Mouse (Mus musculus): ENCODE results near the gene Gm9964.
"Not testable (repeated sequence)": the region's sequence is repeated elsewhere in the genome, so short reads cannot be mapped to it uniquely, and the experiment has no call there.

Gene Gm9964

DNA sequence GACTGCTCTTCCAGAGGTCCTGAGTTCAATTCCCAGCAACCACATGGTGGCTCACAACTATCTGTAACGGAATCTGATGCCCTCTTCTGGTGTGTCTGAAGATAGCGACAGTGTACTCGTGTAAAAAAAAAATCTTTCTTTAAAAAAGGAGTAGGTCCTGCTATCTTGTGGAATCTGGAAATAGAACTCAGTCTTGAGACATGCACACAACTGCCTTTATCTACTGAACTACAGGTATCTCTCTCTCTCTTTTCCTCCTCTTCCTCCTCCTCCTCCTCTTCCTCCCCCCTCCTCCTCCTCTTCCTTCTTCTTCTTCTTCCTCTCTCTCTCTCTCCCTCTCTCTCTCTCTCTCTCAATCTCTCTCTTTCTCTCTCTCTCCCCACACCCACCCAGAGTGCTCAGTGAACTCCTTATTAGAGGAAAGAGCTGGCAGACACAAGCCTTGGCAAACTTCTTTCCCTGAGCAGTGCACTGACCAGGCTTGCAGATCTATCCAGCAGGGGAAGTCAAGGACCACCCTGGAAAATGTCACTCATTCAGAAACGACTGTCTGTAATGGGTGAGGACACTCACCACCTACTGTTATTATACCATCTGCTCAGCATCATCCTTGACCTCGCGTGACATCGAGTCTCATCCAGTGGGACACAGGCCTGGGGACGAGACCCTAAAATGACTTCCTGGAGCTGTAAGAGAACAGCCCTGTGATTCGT, 3.2 kb upstream of the Gm9964 start:
- no peak for DNase-seq (ENCODE audit: low spot score in 2 of 2)

DNA sequence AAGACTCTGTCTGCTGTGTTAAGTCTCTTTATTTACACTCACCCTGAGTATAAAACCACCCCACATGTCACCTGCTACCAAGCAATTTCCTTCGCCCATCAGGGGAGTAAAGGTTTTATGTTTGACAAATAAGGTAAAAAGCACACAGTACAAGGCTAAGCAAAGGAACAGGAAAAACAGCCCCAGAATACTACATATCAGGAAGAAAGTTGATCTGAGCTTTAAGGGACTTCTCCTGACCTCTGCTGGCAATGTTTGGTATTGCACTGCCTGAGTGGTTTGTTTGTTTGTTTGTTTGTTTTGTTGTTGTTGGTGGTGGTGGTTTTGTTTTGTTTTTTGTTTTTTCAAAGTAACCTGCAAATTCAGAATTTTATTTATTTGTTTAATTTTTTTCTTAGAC, 539 bp downstream of the Gm9964 start:
- peak in 1 of 2 experiments; percentile 57 for DNase-seq (ENCODE audit: low spot score in 2 of 2)

DNA sequence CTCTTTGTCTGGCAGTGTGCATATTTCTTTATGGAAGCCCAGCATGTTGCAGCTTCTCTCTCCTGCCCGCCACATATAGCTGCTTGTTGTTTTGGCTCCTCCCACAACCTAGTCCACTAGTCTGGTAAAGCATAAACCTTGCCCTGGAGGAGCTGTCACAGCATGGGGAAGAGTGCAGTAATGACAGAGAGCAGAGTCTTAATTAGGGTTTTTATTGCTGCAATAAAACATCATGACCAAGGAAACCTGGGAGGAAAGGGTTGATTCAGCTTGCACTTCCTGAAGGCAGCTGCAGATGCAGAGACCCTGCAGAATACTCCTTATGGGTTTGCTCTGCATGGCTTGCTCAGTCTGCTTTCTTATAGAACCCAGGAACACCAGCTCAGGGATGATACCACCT, 2.7 kb downstream of the Gm9964 start:
- no peak for DNase-seq (ENCODE audit: low spot score in 2 of 2)

- no peak for DNase-seq (ENCODE audit: low spot score in 2 of 2)
Measured at GRCm38 (mm10) chr11:79293025-79293424, 3.7 kb downstream of the Gm9964 start.

GRCm38 (mm10) chr11:79292130-79292529, 4.6 kb downstream of the Gm9964 start:
- no peak for DNase-seq (ENCODE audit: low spot score in 2 of 2)

- no peak for DNase-seq (ENCODE audit: low spot score in 2 of 2)
Measured at GRCm38 (mm10) chr11:79291651-79292050, 5.1 kb downstream of the Gm9964 start.

DNA sequence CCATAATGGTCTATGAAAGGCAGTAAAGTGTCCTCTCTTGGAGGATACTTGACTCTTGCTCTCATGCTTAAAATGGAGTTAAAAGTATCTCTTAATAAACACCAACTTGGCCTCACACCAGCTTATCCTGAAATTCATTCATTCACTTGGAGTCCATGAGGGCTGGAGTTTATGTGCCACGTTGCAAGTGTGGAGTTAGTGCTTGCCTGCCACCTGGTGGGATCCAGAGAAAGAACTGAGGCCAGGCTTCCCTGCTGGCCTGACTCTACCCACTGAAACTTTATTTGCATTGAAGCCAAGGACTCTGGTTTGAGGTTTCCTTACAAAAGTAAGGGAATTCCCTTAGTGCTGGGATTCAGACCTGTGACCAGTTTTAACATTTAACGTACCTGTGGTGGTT, 6.2 kb downstream of the Gm9964 start:
- DNase-seq (ENCODE audit: low spot score in 2 of 2), result peak; percentile 37 to 58

DNA sequence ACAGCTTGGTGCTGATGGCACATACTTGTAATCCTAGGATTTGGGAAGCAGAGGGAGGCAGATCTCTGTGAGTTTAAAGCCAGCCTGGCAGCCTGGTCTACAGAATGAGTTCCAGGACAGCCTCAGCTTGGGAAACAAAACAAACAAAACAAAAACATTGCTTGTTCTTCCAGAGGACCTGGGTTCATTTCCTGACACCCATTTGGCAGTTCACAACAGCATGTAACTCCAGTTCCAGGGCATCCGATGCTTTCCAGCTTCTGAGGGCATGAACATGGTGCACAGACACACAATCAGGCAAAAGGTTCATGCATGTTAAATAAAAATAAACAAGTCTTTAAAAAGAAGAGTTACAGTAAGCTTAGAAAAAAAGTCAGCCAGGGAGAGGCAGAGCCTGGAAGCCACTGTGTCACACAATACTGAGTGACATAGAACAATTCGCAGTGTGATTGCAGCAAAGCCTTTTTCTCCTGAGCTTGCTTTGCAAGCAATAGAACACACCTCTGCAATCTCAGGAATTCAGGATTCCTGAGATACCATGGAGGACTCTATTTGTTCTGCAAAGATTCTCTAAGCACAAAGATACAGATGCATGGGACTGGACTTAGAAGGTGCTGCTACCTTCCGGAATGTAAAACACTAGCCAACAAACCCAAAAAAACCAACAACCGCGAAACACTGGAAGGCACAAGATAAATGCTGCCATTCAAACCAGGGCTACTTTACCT, 7.6 kb downstream of the Gm9964 start:
- DNase-seq (ENCODE audit: low spot score in 2 of 2), result no peak

DNA sequence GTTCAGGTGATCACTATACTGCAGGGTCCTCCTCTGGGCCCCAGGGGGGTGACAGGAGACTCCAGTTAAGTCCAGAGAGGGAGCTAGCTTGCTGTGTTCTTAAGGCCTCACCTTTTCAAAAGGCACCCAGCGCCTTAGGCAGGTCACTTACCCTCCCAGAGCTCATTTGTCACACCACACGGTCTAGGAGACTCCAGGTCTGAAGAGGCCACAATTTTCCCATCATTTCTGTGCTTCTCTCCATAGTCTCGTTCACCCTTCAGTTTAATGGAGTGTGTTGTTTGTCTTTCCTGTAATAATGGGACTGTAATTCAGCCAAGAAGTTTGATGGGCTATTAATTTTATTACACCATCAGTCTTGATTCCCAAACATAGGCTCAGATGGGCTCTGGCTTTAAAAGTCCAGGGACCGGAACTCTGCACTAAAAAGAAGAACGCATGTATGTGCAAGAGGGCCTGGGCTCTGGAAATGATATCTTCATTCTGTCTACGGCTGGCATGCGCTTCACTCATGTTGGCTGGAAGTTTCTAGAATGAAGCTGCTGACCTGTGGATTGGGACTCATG, 8.3 kb downstream of the Gm9964 start:
- DNase-seq (ENCODE audit: low spot score in 2 of 2), result no peak

DNA sequence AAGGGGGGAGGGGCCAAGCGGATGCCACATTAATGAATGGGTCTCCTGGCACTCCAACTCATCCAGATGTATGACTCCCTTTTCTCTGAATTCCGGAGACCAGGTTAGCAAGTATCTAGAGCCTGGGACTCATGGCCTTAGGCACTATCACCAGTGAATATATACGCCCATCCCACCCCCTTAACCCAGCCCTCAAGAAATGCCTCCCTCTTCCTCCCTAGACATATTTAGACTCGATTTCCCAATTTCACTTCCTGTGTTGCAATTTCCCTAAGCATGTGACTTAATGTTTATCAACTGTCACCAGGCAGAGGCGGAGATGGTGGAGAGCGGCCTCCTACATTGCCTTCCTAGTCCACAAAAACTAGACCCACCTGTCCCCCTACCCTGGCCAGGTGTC, 9.3 kb downstream of the Gm9964 start:
- no peak for DNase-seq (ENCODE audit: low spot score in 2 of 2)

DNA sequence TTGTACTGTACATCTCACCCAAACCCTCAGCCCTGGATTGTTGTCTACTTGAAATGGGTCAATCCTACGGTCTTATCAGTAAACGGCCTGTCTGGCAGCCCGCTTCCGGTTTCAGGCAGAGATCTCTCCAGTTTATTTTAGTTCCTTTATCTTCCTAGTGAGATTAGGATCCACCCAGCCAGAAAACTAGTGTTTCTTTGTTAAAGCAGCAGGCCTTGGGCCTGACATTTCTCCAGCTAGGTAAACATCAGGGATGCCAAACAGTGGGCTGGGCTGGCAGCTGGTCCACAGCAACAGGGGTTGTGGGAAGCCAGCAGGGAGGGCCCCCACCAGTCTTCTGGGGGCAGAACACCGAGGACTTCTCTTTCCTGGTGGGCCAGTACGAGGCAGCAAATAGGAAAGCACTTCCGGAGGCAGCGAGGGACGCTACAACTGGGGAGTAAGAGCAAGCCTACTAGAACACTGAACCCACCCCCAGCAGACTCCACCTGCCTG, 10.4 kb downstream of the Gm9964 start:
- peak in 1 of 2 experiments; percentile 28 for DNase-seq (ENCODE audit: low spot score in 2 of 2)

DNA sequence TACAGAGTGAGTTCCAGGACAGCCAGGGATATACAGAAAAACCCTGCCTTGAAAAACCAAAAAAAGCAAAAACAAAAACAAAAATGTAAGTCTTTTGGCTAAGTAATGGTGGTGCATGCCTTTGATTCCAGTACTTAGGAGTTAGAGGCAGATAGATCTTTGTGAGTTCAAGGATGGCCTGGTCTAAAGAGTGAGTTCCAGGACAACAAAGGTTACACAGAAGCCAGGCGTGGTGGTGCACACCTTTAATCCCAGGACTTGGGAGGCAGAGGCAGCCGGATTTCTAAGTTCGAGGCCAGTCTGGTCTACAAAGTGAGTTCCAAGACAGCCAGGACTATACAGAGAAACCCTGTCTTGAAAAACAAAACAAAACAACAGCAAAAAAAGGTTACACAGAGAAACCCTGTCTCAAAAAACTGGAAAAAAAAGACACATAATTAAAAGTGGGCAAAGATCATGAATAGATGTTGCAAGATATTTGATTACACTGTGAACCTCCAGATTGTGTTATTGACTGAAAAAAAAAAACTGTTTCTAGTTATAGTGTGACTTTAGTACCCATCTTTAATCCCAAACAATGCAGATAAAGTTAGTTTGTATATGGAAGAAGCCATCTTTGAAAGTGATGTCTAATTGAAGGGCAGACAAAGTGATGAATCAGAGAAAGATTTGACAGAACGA, 13.2 kb downstream of the Gm9964 start:
- no peak for DNase-seq (ENCODE audit: low spot score in 2 of 2)

DNA sequence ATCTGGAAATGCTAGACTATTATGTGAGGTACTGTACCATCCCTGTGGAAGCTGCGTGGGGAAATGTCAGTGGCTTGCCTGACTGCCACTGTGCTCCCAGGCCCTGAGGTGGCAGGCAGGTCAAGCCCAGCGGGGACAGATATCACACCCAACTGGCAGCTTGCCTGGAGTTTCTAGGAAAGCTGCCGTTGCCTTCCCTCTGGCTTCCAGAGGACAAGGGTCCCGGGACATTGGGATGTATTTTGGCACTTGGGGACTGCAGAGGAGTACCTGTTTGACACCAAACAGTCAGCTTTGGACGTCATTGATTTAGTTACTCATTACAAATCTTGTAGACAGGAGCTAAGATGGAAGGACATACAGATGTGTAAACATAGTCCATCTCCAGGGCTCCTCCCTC, 15.3 kb downstream of the Gm9964 start:
- no peak for DNase-seq (ENCODE audit: low spot score in 2 of 2)

- no peak for DNase-seq (ENCODE audit: low spot score in 2 of 2)
Measured at GRCm38 (mm10) chr11:79279732-79280405, 16.8 kb downstream of the Gm9964 start.

GRCm38 (mm10) chr11:79273757-79274156, 22.9 kb downstream of the Gm9964 start:
- DNase-seq (ENCODE audit: low spot score in 2 of 2), result no peak

DNA sequence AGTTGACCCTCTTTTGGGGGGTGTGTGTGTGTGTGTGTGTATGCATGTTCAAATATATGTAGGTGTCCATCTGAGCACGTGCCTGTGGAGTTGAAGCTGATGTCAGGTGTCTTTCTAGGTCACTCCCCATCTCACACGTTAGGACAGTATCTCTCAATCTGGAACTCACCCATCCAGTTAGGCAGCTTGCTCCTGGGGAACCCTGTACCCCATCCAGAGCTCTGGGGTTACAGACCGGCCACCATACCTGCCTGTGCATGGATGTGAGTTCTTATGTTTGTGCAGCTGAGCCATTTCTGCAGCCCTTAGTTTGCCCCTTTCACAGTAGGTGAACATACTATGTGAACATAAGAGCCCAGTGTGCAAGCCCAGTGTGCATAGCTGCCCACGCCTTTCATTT, 23.7 kb downstream of the Gm9964 start:
- DNase-seq (ENCODE audit: low spot score in 2 of 2), result no peak

DNA sequence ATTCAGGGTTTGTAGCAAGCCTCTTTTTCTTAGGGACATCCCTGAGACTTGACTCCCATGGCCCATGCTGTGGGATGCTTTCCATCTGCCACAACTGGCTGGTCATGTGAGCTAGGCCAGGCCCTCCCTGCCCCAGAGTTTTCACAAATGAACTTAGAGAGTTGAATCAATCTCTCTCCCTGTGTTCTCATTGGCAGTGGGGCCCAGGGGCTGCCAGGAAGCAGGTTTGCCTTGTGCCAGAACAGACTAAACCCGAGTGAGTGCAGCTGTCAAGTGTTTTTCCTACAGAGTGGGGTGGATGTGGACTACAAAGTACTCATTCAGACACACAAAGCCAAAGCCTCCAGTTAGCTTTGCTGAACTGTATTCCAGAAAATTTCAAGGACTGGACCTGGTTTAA, 29.5 kb downstream of the Gm9964 start:
- DNase-seq (ENCODE audit: low spot score in 2 of 2), result peak; percentile 70 to 72

GRCm38 (mm10) chr11:79264376-79264775, 32.3 kb downstream of the Gm9964 start:
- DNase-seq (ENCODE audit: low spot score in 2 of 2), result no peak

- DNase-seq (ENCODE audit: low spot score in 2 of 2), result not testable (repeated sequence)
Measured at GRCm38 (mm10) chr11:79260126-79260525, 36.6 kb downstream of the Gm9964 start.

DNA sequence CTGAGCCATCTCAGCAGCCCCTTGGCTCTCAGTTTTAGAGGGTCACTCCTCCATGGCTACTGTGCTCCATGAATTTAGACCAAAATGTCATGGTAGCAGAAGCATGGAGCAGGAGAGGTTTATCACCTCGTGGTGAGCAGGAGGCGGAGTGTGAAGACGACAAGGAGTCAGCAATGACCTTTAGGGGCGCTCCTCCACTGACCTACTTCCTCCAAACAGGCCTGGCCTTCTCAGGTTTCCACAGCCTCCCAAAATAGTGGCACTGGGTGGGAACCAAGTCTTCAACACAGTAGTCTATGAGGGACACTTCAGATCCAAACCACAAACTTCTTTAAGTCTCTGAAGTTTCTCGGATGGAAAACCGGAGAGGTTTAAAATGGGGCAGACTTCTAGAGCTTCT, 38.0 kb downstream of the Gm9964 start:
- DNase-seq (ENCODE audit: low spot score in 2 of 2), result no peak

GRCm38 (mm10) chr11:79254391-79255098, 42.2 kb downstream of the Gm9964 start, which contains the start of gene Wsb1:
Gene Wsb1, minus strand, starts transcription at chr11:79254671.
- DNase-seq (ENCODE audit: low spot score in 2 of 2), result peak; percentile 95 to 96

Data from right cerebral cortex, postnatal 10 days (tissue).